Mouse (Mus musculus): ENCODE results near the gene Zbtb20.

- no peak for TF ChIP-seq CTCF (IDR thresholded peaks at IDR 0.05)
- TF ChIP-seq POLR2A (IDR thresholded peaks at IDR 0.05; ENCODE audit: insufficient read depth, low read depth, low read length): peak; percentile 78
- TF ChIP-seq EP300 (IDR thresholded peaks at IDR 0.05; ENCODE audit: insufficient read depth, low read depth, low read length): peak; percentile 96
These were observed 488.3 kb downstream of the Zbtb20 start for GRCm38 (mm10) chr16:43363751-43364515.

Measured in heart, adult 2 months (tissue).